Mouse (Mus musculus) MEL (cell line): ENCODE measurements around the gene Grifin. TPM values are rescaled to one million over a fixed set of nuclear protein-coding genes. Genes with fewer than 3 reads are reported as not detected.

ENCODE experiments used
- DNase-seq: peaks from one replicate; pipeline ENCODE4 v3.0.0; 2011; ENCODE audit warnings: low read depth, low spot score
- H3K27ac ChIP-seq: 2 replicates; pipeline ENCODE4 v1.5.1; 2012; ENCODE audit warnings: low read depth, mild to moderate bottlenecking, control low read depth, low read length, moderate library complexity; ENCODE audit not compliant: control insufficient read depth
- H3K27me3 ChIP-seq, 2 experiments: fragments of 150-350 bp in 1 of 2; sonication (generic) in 1 of 2; 2 replicates each; pipeline ENCODE4 v1.6.1; 2012; ENCODE audit warnings: low read length in 2 of 2, mild to moderate bottlenecking in 2 of 2, improper control_type of control experiment in 1 of 2, moderate library complexity in 1 of 2; ENCODE audit not compliant: insufficient read depth in 2 of 2, control insufficient read depth in 1 of 2
- H3K36me3 ChIP-seq, 2 experiments: 2 replicates each; pipeline ENCODE4 v1.6.1; 2012 to 2014; ENCODE audit warnings: low read length in 2 of 2, improper control_type of control experiment in 1 of 2, inconsistent platforms in 1 of 2, mild to moderate bottlenecking in 1 of 2; ENCODE audit not compliant: insufficient read depth in 2 of 2, control insufficient read depth in 1 of 2
- H3K4me1 ChIP-seq, 2 experiments: fragments of 150-350 bp in 1 of 2; sonication (generic) in 1 of 2; 2 replicates each; pipeline ENCODE4 v1.6.1; 2012; ENCODE audit warnings: low read length in 2 of 2, improper control_type of control experiment in 1 of 2, mild to moderate bottlenecking in 1 of 2; ENCODE audit not compliant: insufficient read depth in 2 of 2, control insufficient read depth in 1 of 2
- H3K4me3 ChIP-seq, 2 experiments: fragments of 150-350 bp in 1 of 2; sonication (generic) in 1 of 2; 2 replicates each; pipeline ENCODE4 v1.5.1; 2012; ENCODE audit warnings: low read depth in 2 of 2, low read length in 2 of 2, mild to moderate bottlenecking in 2 of 2, moderate library complexity in 2 of 2, control low read depth in 1 of 2, improper control_type of control experiment in 1 of 2; ENCODE audit not compliant: control insufficient read depth in 1 of 2, insufficient read depth in 1 of 2
- H3K79me2 ChIP-seq: 2 replicates; pipeline ENCODE4 v1.6.1; 2012; ENCODE audit warnings: mild to moderate bottlenecking, low read length, moderate library complexity; ENCODE audit not compliant: control insufficient read depth, poor library complexity, insufficient read depth
- H3K9ac ChIP-seq: 2 replicates; pipeline ENCODE4 v1.6.1; 2012; ENCODE audit warnings: low read depth, mild to moderate bottlenecking, control low read depth, low read length, moderate library complexity; ENCODE audit not compliant: control insufficient read depth, poor library complexity, severe bottlenecking
- H3K9me3 ChIP-seq: fragments of 150-350 bp; sonication (generic); replicated peaks from 2 replicates; pipeline ENCODE4 v1.6.1; 2012; ENCODE audit warnings: mild to moderate bottlenecking, low read length, improper control_type of control experiment, moderate library complexity; ENCODE audit not compliant: insufficient read depth
- BHLHE40 ChIP-seq: IDR thresholded peaks from 2 replicates; pipeline ENCODE4 v1.6.1; 2012; ENCODE audit warnings: low read depth, mild to moderate bottlenecking, inconsistent platforms, low read length, improper control_type of control experiment, borderline replicate concordance
- ELF1 ChIP-seq: IDR thresholded peaks from 2 replicates; pipeline ENCODE4 v1.6.1; 2014; ENCODE audit warnings: low read depth, mild to moderate bottlenecking, inconsistent platforms, low read length, improper control_type of control experiment, moderate library complexity
- EP300 ChIP-seq, 2 experiments: IDR thresholded peaks; 2 replicates each; pipeline ENCODE4 v1.6.1; 2011; ENCODE audit warnings: improper control_type of control experiment in 2 of 2, low read length in 2 of 2, low read depth in 1 of 2, mild to moderate bottlenecking in 1 of 2
- GABPA ChIP-seq: IDR thresholded peaks from 2 replicates; pipeline ENCODE4 v1.6.1; 2012; ENCODE audit warnings: low read depth, mild to moderate bottlenecking, inconsistent platforms, low read length, improper control_type of control experiment, moderate library complexity
- GATA1 ChIP-seq: IDR thresholded peaks from 2 replicates; pipeline ENCODE4 v1.6.1; 2011; ENCODE audit warnings: low read depth, low read length, improper control_type of control experiment
- JUND ChIP-seq: IDR thresholded peaks from 2 replicates; pipeline ENCODE4 v1.6.1; 2011; ENCODE audit warnings: low read depth, mild to moderate bottlenecking, improper control_type of control experiment, low read length
- MAFK ChIP-seq: IDR thresholded peaks from 2 replicates; pipeline ENCODE4 v1.6.1; 2011; ENCODE audit warnings: low read depth, mild to moderate bottlenecking, low read length, improper control_type of control experiment, borderline replicate concordance
- MAX ChIP-seq: IDR thresholded peaks from 2 replicates; pipeline ENCODE4 v1.6.1; 2011; ENCODE audit warnings: low read length, improper control_type of control experiment
- MEF2A ChIP-seq: IDR thresholded peaks from 2 replicates; pipeline ENCODE4 v1.6.1; 2014; ENCODE audit warnings: low read depth, mild to moderate bottlenecking, inconsistent platforms, low read length, improper control_type of control experiment; ENCODE audit not compliant: poor library complexity, insufficient replicate concordance, severe bottlenecking; ENCODE audit errors: extremely low read depth
- MYB ChIP-seq: IDR thresholded peaks from 2 replicates; pipeline ENCODE4 v1.6.1; 2011; ENCODE audit warnings: mild to moderate bottlenecking, low read depth, low read length, improper control_type of control experiment
- POLR2AphosphoS5 ChIP-seq: IDR thresholded peaks from 2 replicates; pipeline ENCODE4 v1.6.1; 2012; ENCODE audit warnings: low read depth, borderline replicate concordance, mild to moderate bottlenecking, inconsistent platforms, low read length, moderate library complexity, mixed read lengths
- RCOR1 ChIP-seq: IDR thresholded peaks from 2 replicates; pipeline ENCODE4 v1.6.1; 2012; ENCODE audit warnings: low read depth, mild to moderate bottlenecking, inconsistent platforms, low read length, improper control_type of control experiment
- TAL1 ChIP-seq: IDR thresholded peaks from 2 replicates; pipeline ENCODE4 v1.6.1; 2012; ENCODE audit warnings: mild to moderate bottlenecking, inconsistent platforms, low read length, moderate library complexity, mixed read lengths
- ZKSCAN1 ChIP-seq: IDR thresholded peaks from 2 replicates; pipeline ENCODE4 v1.6.1; 2012; ENCODE audit warnings: low read depth, mild to moderate bottlenecking, inconsistent platforms, low read length, improper control_type of control experiment, moderate library complexity
- polyA plus RNA-seq, 2 experiments: library from polyadenylated mRNA; stranded (reverse) in 1 of 2; unstranded in 1 of 2; fragments of >175 nt in 1 of 2; fragments of >200 nt in 1 of 2; gene quantifications; 2 replicates each; pipeline versions ENCODE4 v1.2.1 to v1.2.4; 2012; ENCODE audit warnings: low replicate concordance in 2 of 2, low read depth in 1 of 2; ENCODE audit not compliant: insufficient read length in 2 of 2, insufficient read depth in 1 of 2, missing spikeins in 1 of 2
- total RNA-seq: library from RNA; depleted of rRNA; stranded (reverse); fragments of 300-350 nt; gene quantifications from 2 replicates; pipeline ENCODE4 v1.2.3, GENCODE M21; 2012

Gene Grifin
- total and polyA plus RNA-seq, 3 experiments, result 0.32 TPM; not detected in 2

DNA sequence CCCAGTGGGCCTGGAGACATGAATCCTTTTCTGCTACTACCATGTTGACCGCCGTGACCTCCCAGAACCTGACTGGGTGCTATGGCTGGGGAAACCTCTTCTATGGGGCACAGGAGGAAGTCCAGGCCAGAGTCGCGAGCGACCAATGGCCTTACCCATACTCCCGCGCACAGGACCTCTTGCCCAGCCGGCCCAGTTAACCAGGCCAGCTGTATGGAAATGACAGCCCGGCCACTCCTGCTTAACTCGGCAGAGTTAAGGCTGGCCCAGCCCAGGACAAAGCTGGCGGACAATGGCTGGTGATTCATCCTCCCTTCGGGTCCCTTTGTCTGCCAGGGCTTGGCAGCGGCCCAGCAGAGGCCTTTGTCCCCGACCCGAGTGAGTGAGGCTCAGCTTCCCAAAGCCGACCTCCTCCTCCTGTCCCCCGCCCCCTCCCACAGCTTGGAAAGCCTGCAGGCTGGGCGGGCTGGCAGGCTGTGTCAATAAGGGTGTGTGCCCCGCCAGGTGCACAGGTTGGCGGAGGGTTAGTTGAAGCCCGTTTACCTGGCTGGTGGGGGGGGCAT lies 46.2 kb upstream of the Grifin start:
- Histone ChIP-seq H3K27me3 (no peaks in the 10 kb centered on the region), H3K4me1 (peaks cover 8 to 21% of the 10 kb centered on the region in 2 experiments), H3K79me2 (peaks cover 6% of the 10 kb centered on the region), H3K27ac (no peak overlapping the region), H3K9ac (no peak overlapping the region), H3K36me3 (peaks cover 0 to 22% of the 10 kb centered on the region in 2 experiments; a peak in 2 of 4 replicates), H3K4me3 (no peak overlapping the region), H3K9me3 (no peaks in the 10 kb centered on the region)
- TF ChIP-seq EP300 (IDR thresholded peaks at IDR 0.05; ENCODE audit: low read depth in 1 of 2, low read length in 2 of 2) (no peak), TAL1 (no peak), RCOR1 (no peak), JUND (no peak), MAX (no peak), MEF2A (no peak), ZKSCAN1 (no peak), BHLHE40 (no peak), GABPA (no peak), MAFK (no peak), GATA1 (no peak)
- no peak for DNase-seq

- DNase-seq, result no peak
- peaks cover 6% of the 10 kb centered on the region for H3K79me2 ChIP-seq
- no peak for TF ChIP-seq MYB
- no peak for TF ChIP-seq POLR2AphosphoS5
- TF ChIP-seq ELF1, result no peak
- no peak for TF ChIP-seq GATA1
- no peak overlapping the region for H3K4me3 ChIP-seq
- peaks cover 8 to 16% of the 10 kb centered on the region in 2 experiments for H3K4me1 ChIP-seq
- H3K9ac ChIP-seq, result no peak overlapping the region
- H3K27me3 ChIP-seq, result no peaks in the 10 kb centered on the region
- no peak overlapping the region for H3K27ac ChIP-seq
- H3K9me3 ChIP-seq, result no peaks in the 10 kb centered on the region
- peaks cover 0 to 17% of the 10 kb centered on the region in 2 experiments; a peak in 2 of 4 replicates for H3K36me3 ChIP-seq
These were observed 45.6 kb upstream of the Grifin start for GRCm38 (mm10) chr5:140610273-140611011.
